Mouse (Mus musculus) kidney, embryonic 14.5 days (tissue): ENCODE data around the gene Ap2a2. TPM values are rescaled to one million over a fixed set of nuclear protein-coding genes. Genes with fewer than 3 reads are reported as not detected.
"Not testable (repeated sequence)": the region's sequence is repeated elsewhere in the genome, so short reads cannot be mapped to it uniquely, and the experiment has no call there.

ENCODE experiments used
- ATAC-seq: fragments of 200-750 bp; cut with Nextera tagmentation; 2 replicates; pipeline ENCODE4 v1.8.0; 2017; ENCODE audit warnings: moderate number of reproducible peaks, mild to moderate bottlenecking, moderate TSS enrichment, moderate library complexity; ENCODE audit not compliant: low FRiP score, low TSS enrichment
- H3K27ac ChIP-seq: fragments of 300-500 bp; sonication (generic); 2 replicates; pipeline ENCODE4 v1.5.1; 2014; ENCODE audit warnings: low read depth, mild to moderate bottlenecking, low read length, moderate library complexity, mixed read lengths
- H3K27me3 ChIP-seq: fragments of 300-500 bp; sonication (generic); 2 replicates; pipeline ENCODE4 v1.6.1; 2014; ENCODE audit warnings: mild to moderate bottlenecking, low read length; ENCODE audit not compliant: control insufficient read depth, insufficient read depth
- H3K36me3 ChIP-seq: fragments of 300-500 bp; sonication (generic); 2 replicates; pipeline ENCODE4 v1.6.1; 2014; ENCODE audit warnings: low read length, mixed read lengths; ENCODE audit not compliant: control insufficient read depth, insufficient read depth
- H3K4me1 ChIP-seq: fragments of 300-500 bp; sonication (generic); 2 replicates; pipeline ENCODE4 v1.6.1; 2014; ENCODE audit warnings: low read length, mixed read lengths; ENCODE audit not compliant: control insufficient read depth, insufficient read depth
- H3K4me2 ChIP-seq: fragments of 300-500 bp; sonication (generic); replicated peaks from 2 replicates; pipeline ENCODE4 v1.6.1; 2014; ENCODE audit warnings: low read depth, mild to moderate bottlenecking, low read length
- H3K4me3 ChIP-seq: fragments of 300-500 bp; sonication (generic); 2 replicates; pipeline ENCODE4 v1.5.1; 2014; ENCODE audit warnings: mild to moderate bottlenecking, low read length
- H3K9ac ChIP-seq: fragments of 300-500 bp; sonication (generic); 2 replicates; pipeline ENCODE4 v1.6.1; 2014; ENCODE audit warnings: low read depth, mild to moderate bottlenecking, low read length, moderate library complexity
- H3K9me3 ChIP-seq: fragments of 300-500 bp; sonication (generic); 2 replicates; pipeline ENCODE4 v1.6.1; 2016; ENCODE audit warnings: low read length; ENCODE audit not compliant: control insufficient read depth
- WGBS: fragments of 180-500 bp; shearing (Covaris S2); extraction: QIAGEN DNeasy Blood & Tissue Kit; methylation state at CpG from one replicate; pipeline ENCODE4 v1.1.7; 2014; 5-methylcytosine and 5-hydroxymethylcytosine counted together
- polyA plus RNA-seq: library from polyadenylated mRNA; unstranded; fragments of >200 nt; fragmentation: Nextera tagmentation; extraction: Ambion mirVana; gene quantifications from 2 replicates; pipeline ENCODE4 v1.2.1, GENCODE M21; 2014

Gene Ap2a2
- polyA plus RNA-seq, 1 experiment from 2014 or later: 76.3 TPM

DNA sequence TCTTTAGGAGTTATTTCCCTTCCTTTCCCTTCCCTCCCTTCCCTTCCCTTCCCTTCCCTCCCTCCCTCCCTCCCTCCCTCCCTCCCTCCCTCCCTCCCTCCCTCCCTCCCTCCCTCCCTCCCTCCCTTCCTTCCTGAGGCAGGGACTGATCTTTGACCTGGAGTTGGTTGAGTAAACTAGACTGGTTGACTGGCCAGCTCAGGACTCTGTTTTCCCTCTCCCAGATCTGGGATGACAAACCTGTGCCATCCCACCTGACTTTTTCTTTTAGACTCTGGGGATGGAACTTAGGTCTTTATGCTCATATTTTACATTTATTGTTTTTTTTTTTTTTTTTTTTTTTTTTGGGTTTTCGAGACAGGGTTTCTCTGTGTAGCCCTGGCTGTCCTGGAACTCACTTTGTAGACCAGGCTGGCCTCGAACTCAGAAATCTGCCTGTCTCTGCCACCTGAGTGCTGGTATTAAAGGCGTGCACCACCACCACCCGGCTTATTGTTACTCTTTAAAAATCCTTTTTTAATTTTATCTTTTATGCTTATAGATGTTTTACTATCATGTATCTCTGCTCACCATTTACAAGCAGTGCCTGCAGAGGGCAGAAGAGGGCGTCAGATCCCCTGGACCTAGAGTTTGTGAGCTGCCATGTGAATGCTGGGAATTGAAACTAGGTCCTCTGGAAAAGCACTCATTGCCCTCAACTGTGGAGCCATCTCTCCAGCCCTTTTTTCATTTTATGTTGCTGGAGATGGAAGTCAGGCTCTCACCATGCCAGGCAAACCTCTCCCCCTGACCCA lies 22.3 kb downstream of the Ap2a2 start:
- no peaks in the 10 kb centered on the region for H3K4me1 ChIP-seq
- no peak overlapping the region for H3K27ac ChIP-seq
- no peaks in the 10 kb centered on the region for H3K27me3 ChIP-seq
- H3K9me3 ChIP-seq: no peaks in the 10 kb centered on the region
- peaks cover 13% of the 10 kb centered on the region; the same call in 1 of the 2 replicates for H3K36me3 ChIP-seq
- WGBS: 91% methylated on average over 4 of the region's 5 CpGs
- no peak overlapping the region for H3K9ac ChIP-seq
- H3K4me2 ChIP-seq: no peak overlapping the region
- H3K4me3 ChIP-seq: no peak overlapping the region
- ATAC-seq: no peak

GRCm38 (mm10) chr7:141585288-141585687 lies 23.3 kb downstream of the Ap2a2 start:
- Histone ChIP-seq H3K4me1 (no peaks in the 10 kb centered on the region), H3K4me2 (no peak overlapping the region), H3K9me3 (no peaks in the 10 kb centered on the region), H3K27me3 (no peaks in the 10 kb centered on the region), H3K36me3 (peaks cover 19% of the 10 kb centered on the region; the same call in 1 of the 2 replicates), H3K9ac (no peak overlapping the region), H3K4me3 (no peak overlapping the region), H3K27ac (no peak overlapping the region)
- ATAC-seq: no peak
- 81% methylated on average over 4 of the region's 4 CpGs for WGBS

DNA sequence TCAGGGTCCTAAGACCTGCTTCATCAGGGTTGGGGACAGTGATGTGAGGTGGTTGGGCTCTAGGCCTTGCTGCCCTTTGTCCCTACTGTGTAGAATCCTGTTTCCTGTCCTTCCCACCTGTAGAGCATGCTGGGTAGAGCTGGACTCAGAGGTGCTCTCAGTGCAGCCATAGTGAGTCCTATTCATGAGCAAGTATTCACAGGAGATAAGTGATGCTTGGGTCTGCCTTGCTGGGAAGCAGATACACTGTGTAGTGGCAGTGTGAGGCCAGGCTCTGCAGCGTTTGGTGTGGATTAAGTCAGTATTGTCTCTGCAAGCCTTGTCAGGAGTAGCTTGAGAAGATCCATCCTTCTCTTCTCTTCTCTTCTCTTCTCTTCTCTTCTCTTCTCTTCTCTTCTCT lies 23.9 kb downstream of the Ap2a2 start:
- WGBS: 92% methylated on average over 1 of the region's 1 CpGs
- H3K9me3 ChIP-seq: no peaks in the 10 kb centered on the region
- H3K9ac ChIP-seq: no peak overlapping the region
- H3K36me3 ChIP-seq: peaks cover 25% of the 10 kb centered on the region
- H3K27ac ChIP-seq: no peak overlapping the region
- H3K4me2 ChIP-seq: no peak overlapping the region
- H3K4me3 ChIP-seq: no peak overlapping the region
- no peaks in the 10 kb centered on the region for H3K4me1 ChIP-seq
- no peak for ATAC-seq
- no peaks in the 10 kb centered on the region for H3K27me3 ChIP-seq

DNA sequence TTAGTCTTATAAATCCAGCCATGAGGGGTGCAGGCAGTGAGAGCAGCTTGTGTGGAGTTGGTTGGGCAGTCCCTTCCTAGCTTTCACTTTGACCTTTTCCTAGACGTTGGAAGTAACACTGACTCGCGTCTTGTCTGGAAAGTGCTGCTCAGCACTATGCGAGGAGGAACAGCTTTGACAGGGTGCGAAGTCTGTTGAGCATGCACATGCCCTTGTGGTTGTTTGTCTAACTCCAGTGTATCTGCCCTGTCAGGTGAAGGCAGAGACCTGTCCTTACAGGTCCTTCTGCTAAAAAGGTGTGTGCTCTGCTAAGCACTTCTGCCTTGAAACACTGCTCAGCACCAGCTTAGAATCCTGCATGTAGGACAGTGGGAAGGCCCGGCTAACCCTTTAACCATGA lies 26.9 kb downstream of the Ap2a2 start:
- ATAC-seq: no peak
- no peaks in the 10 kb centered on the region for H3K27me3 ChIP-seq
- no peak overlapping the region for H3K4me2 ChIP-seq
- no peaks in the 10 kb centered on the region for H3K4me1 ChIP-seq
- no peak overlapping the region for H3K27ac ChIP-seq
- peaks cover 26% of the 10 kb centered on the region for H3K36me3 ChIP-seq
- no peaks in the 10 kb centered on the region for H3K9me3 ChIP-seq
- no peak overlapping the region for H3K9ac ChIP-seq
- H3K4me3 ChIP-seq: no peak overlapping the region
- WGBS: 87% methylated on average over 6 of the region's 6 CpGs

- not testable (repeated sequence) for ATAC-seq, H3K27ac ChIP-seq, H3K9me3 ChIP-seq, H3K9ac ChIP-seq, H3K4me1 ChIP-seq, H3K4me3 ChIP-seq, H3K27me3 ChIP-seq, H3K4me2 ChIP-seq
- H3K36me3 ChIP-seq: peaks cover 26% of the 10 kb centered on the region
- 96% methylated on average over 6 of the region's 7 CpGs for WGBS
Measured at GRCm38 (mm10) chr7:141590249-141590648, 28.3 kb downstream of the Ap2a2 start.

- ATAC-seq: no peak
- H3K27me3 ChIP-seq: no peaks in the 10 kb centered on the region
- 75% methylated on average over 8 of the region's 8 CpGs for WGBS
- H3K9ac ChIP-seq: no peak overlapping the region
- peaks cover 24% of the 10 kb centered on the region for H3K36me3 ChIP-seq
- no peaks in the 10 kb centered on the region for H3K4me1 ChIP-seq
- no peak overlapping the region for H3K4me3 ChIP-seq
- H3K4me2 ChIP-seq: no peak overlapping the region
- H3K27ac ChIP-seq: no peak overlapping the region
- H3K9me3 ChIP-seq: no peaks in the 10 kb centered on the region
Measured at GRCm38 (mm10) chr7:141590959-141591358, 29.0 kb downstream of the Ap2a2 start.

GRCm38 (mm10) chr7:141592096-141592495 lies 30.1 kb downstream of the Ap2a2 start:
- 84% methylated on average over 1 of the region's 1 CpGs for WGBS

DNA sequence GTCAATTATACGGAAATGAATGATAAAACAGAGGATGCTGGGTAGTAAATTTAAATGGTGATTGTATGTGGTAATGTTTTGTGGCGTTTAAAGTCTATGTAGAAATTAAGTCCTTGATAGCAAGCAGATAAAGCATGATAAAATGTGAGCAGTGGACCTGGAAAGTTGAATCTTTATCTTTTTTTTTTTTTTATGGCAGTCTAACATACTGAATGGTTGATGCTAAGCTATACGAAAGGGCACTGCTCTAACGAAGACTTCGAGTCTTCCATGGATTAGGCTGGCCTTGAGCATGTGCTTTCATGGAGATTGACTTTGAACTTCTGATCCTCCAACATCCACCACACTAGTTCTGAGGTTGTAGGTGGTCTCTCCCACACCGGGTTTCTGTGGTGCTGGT lies 31.1 kb downstream of the Ap2a2 start:
- no peak overlapping the region for H3K4me2 ChIP-seq
- H3K4me3 ChIP-seq: no peak overlapping the region
- no peaks in the 10 kb centered on the region for H3K27me3 ChIP-seq
- H3K9ac ChIP-seq: no peak overlapping the region
- 93% methylated on average over 6 of the region's 6 CpGs for WGBS
- ATAC-seq: no peak
- peaks cover 36% of the 10 kb centered on the region for H3K36me3 ChIP-seq
- no peak overlapping the region for H3K27ac ChIP-seq
- H3K9me3 ChIP-seq: no peaks in the 10 kb centered on the region
- no peaks in the 10 kb centered on the region for H3K4me1 ChIP-seq

More at GRCm38 (mm10) chr7:141592096-141592495, 30.1 kb downstream of the Ap2a2 start:
- ATAC-seq: no peak
- Histone ChIP-seq H3K4me1 (no peaks in the 10 kb centered on the region), H3K9ac (no peak overlapping the region), H3K36me3 (peaks cover 27% of the 10 kb centered on the region), H3K27me3 (no peaks in the 10 kb centered on the region), H3K9me3 (no peaks in the 10 kb centered on the region), H3K4me3 (no peak overlapping the region), H3K4me2 (no peak overlapping the region), H3K27ac (no peak overlapping the region)

- Histone ChIP-seq H3K27ac (no peak overlapping the region), H3K4me2 (no peak overlapping the region), H3K27me3 (no peaks in the 10 kb centered on the region), H3K9ac (no peak overlapping the region), H3K4me3 (no peak overlapping the region), H3K4me1 (no peaks in the 10 kb centered on the region), H3K9me3 (no peaks in the 10 kb centered on the region), H3K36me3 (peaks cover 45% of the 10 kb centered on the region)
- WGBS: 96% methylated on average over 1 of the region's 1 CpGs
- ATAC-seq: no peak
Measured at GRCm38 (mm10) chr7:141596971-141597370, 35.0 kb downstream of the Ap2a2 start.
